Mouse (Mus musculus) embryonic facial prominence, embryonic 14.5 days (tissue): ENCODE results near the gene Vmn1r137. TPM values are rescaled to one million over a fixed set of nuclear protein-coding genes. Genes with fewer than 3 reads are reported as not detected.
"Not testable (repeated sequence)": the region's sequence is repeated elsewhere in the genome, so short reads cannot be mapped to it uniquely, and the experiment has no call there.

Experiments
- ATAC-seq: fragments of 200-750 bp; cut with Nextera tagmentation; 2 replicates; pipeline ENCODE4 v1.8.0; 2017; ENCODE audit warnings: low read depth, moderate number of reproducible peaks, moderate TSS enrichment
- DNase-seq: peaks from one replicate; pipeline ENCODE4 v3.0.0-alpha.2; 2015; ENCODE audit warnings: low spot score
- H3K27ac ChIP-seq: fragments of 300-500 bp; sonication (generic); replicated peaks from 2 replicates; pipeline ENCODE4 v1.5.1; 2014; ENCODE audit warnings: low read depth, mild to moderate bottlenecking, low read length, moderate library complexity
- H3K27me3 ChIP-seq: fragments of 300-500 bp; sonication (generic); replicated peaks from 2 replicates; pipeline ENCODE4 v1.6.1; 2014; ENCODE audit warnings: low read length; ENCODE audit not compliant: control insufficient read depth, insufficient read depth
- H3K36me3 ChIP-seq: fragments of 300-500 bp; sonication (generic); 2 replicates; pipeline ENCODE4 v1.6.1; 2014; ENCODE audit warnings: low read length, mixed read lengths; ENCODE audit not compliant: control insufficient read depth, insufficient read depth
- H3K4me1 ChIP-seq: fragments of 300-500 bp; sonication (generic); 2 replicates; pipeline ENCODE4 v1.6.1; 2014; ENCODE audit warnings: antibody characterized with exemption, low read length; ENCODE audit not compliant: control insufficient read depth, insufficient read depth
- H3K4me2 ChIP-seq: fragments of 300-500 bp; sonication (generic); 2 replicates; pipeline ENCODE4 v1.6.1; 2014; ENCODE audit warnings: low read depth, mild to moderate bottlenecking, low read length, moderate library complexity, mixed read lengths
- H3K4me3 ChIP-seq: fragments of 300-500 bp; sonication (generic); 2 replicates; pipeline ENCODE4 v1.5.1; 2014; ENCODE audit warnings: low read depth, mild to moderate bottlenecking, low read length
- H3K9ac ChIP-seq: fragments of 300-500 bp; sonication (generic); 2 replicates; pipeline ENCODE4 v1.6.1; 2014; ENCODE audit warnings: low read depth, mild to moderate bottlenecking, low read length, moderate library complexity, mixed read lengths
- H3K9me3 ChIP-seq: fragments of 300-500 bp; sonication (generic); 2 replicates; pipeline ENCODE4 v1.6.1; 2016; ENCODE audit warnings: low read length; ENCODE audit not compliant: control insufficient read depth
- WGBS: fragments of 180-500 bp; shearing (Covaris S2); extraction: QIAGEN DNeasy Blood & Tissue Kit; methylation state at CpG from one replicate; pipeline ENCODE4 v1.1.7; 2014; 5-methylcytosine and 5-hydroxymethylcytosine counted together
- polyA plus RNA-seq: library from polyadenylated mRNA; unstranded; fragments of >200 nt; fragmentation: Nextera tagmentation; extraction: Ambion mirVana; gene quantifications from 2 replicates; pipeline ENCODE4 v1.2.1, GENCODE M21; 2014

The Vmn1r137 gene
- polyA plus RNA-seq: not detected in 2 replicates

- H3K4me1 ChIP-seq, DNase-seq, H3K27me3 ChIP-seq, H3K36me3 ChIP-seq, H3K4me3 ChIP-seq, H3K9ac ChIP-seq, ATAC-seq, H3K27ac ChIP-seq, H3K4me2 ChIP-seq, H3K9me3 ChIP-seq: not testable (repeated sequence)
- WGBS: no CpG with 5 or more reads among the region's 3 CpGs
These were observed at the start of gene Vmn1r137 for GRCm38 (mm10) chr7:21994287-21994686. TSS of gene Vmn1r137 (plus strand) at chr7:21994587.

DNA sequence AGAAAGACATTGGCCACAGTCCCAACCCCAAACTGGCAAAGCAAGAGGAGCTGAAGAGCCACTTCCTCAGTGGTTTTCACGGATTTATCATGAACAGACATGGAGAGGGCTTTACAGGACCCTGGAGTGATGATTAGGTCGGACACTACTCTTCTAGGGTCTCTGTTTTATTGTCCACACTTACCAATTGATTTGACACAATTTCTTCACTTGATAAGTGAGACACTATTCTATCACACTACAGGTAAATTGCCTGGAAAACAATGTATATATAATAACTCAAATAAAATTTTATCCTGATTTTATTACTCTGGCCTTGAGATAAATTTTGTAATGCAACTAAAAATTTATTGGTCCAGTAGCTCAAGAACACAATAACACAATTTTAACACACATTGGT is 34.4 kb downstream of the Vmn1r137 start, which contains the start of gene Vmn1r138:
Gene Vmn1r138, minus strand, starts transcription at position 101 of the 400 bp plus-strand sequence.
- H3K27me3 ChIP-seq, ATAC-seq, H3K27ac ChIP-seq, H3K4me1 ChIP-seq, H3K36me3 ChIP-seq, H3K9ac ChIP-seq, DNase-seq, H3K4me3 ChIP-seq, H3K9me3 ChIP-seq, H3K4me2 ChIP-seq: not testable (repeated sequence)
- no CpG with 5 or more reads among the region's 2 CpGs for WGBS

Other genes starting within 250 kb of the Vmn1r137 start
- not detected in 2 replicates for gene Gm4175, start 233.1 kb upstream of the Vmn1r137 start, polyA plus RNA-seq
- not detected in 2 replicates for gene Gm4177, start 197.9 kb upstream of the Vmn1r137 start, polyA plus RNA-seq
- not detected in 2 replicates for gene Vmn1r135, start 162.2 kb upstream of the Vmn1r137 start, polyA plus RNA-seq
- not detected in 2 replicates for gene Gm5725, start 150.3 kb upstream of the Vmn1r137 start, polyA plus RNA-seq
- not detected in 2 replicates for gene Gm5891, start 73.3 kb upstream of the Vmn1r137 start, polyA plus RNA-seq
- gene Vmn1r138, start 34.3 kb downstream of the Vmn1r137 start, polyA plus RNA-seq: not detected in 2 replicates
- not detected in 2 replicates for gene Gm6176, start 61.7 kb downstream of the Vmn1r137 start, polyA plus RNA-seq
- not detected in 2 replicates for gene Vmn1r139, start 74.5 kb downstream of the Vmn1r137 start, polyA plus RNA-seq
- gene Gm16451, start 123.7 kb downstream of the Vmn1r137 start, polyA plus RNA-seq: not detected in 2 replicates
- gene Gm10666, start 140.2 kb downstream of the Vmn1r137 start, polyA plus RNA-seq: not detected in 2 replicates
- gene Vmn1r142, start 169.4 kb downstream of the Vmn1r137 start, polyA plus RNA-seq: not detected in 2 replicates
- gene Vmn1r143, start 194.8 kb downstream of the Vmn1r137 start, polyA plus RNA-seq: not detected in 2 replicates
- gene Gm8653, start 206.7 kb downstream of the Vmn1r137 start, polyA plus RNA-seq: not detected in 2 replicates
- gene Gm8453, start 234.9 kb downstream of the Vmn1r137 start, polyA plus RNA-seq: not detected in 2 replicates